ENCODE assay signal across 10 mouse cellular contexts in genomic region chr12:32919091-32919490, GRCm38 (mm10). TPM values are rescaled to one million over a fixed set of nuclear protein-coding genes. Genes with fewer than 3 reads are reported as not detected.
A peak's percentile ranks its signal among the peaks of the same experiment; 100 is the strongest.
DNase-seq lines count a peak whose midpoint lies in the region.
"Had no signal": no experiment of that assay in that cellular context is flagged by ENCODE, and none has a peak within 500 bp of the region (broad histone marks: within the 10 kb centered on the region; RNA-seq: fewer than 3 reads in every experiment).

No protein-coding gene starts in this region.

- DNase-seq in adrenal gland, adult 8-10 months: peak; percentile 61
- no peak for DNase-seq in adrenal gland, adult 18-20 months (ENCODE audit: low spot score in 2 of 2)
- peak; percentile 61 for DNase-seq in kidney, adult 11 months
- DNase-seq in kidney, postnatal 4 days: no peak
- peak; percentile 46 to 51 for DNase-seq in lung, adult 18-20 months
- DNase-seq in lung, postnatal 4 days: no peak
- DNase-seq in adipocyte (ENCODE audit: low spot score): peak; percentile 78
- no peak for DNase-seq in Muller cell, postnatal 12 days (ENCODE audit: inconsistent ontology term)
- DNase-seq: cerebellum, adult 2 months; thymus, postnatal 14 days had no signal

RNA-seq across cellular contexts. Expression of gene Sypl, which starts 34.6 kb away (rescaled TPM):
- 100 to 1,000 TPM; 104 to 117 (median 108) TPM for total RNA-seq in adrenal gland, adult 8-10 months (2022)
- 100 to 1,000 TPM; 101 to 122 TPM for total RNA-seq in adrenal gland, adult 18-20 months (2021)

Comparison
In these comparisons a context has a peak if more than half of its experiments do, and no peak if none do; other contexts are left out.
1. DNase-seq: peak in adrenal gland, adult 8-10 months (single experiment), kidney, adult 11 months (single experiment), lung, adult 18-20 months (2 of 2) and adipocyte (single experiment); none in adrenal gland, adult 18-20 months (0 of 2), kidney, postnatal 4 days (0 of 2), lung, postnatal 4 days (0 of 2) and Muller cell, postnatal 12 days (single experiment).